Mouse (Mus musculus): ENCODE results near the gene Sertad4. TPM values are rescaled to one million over a fixed set of nuclear protein-coding genes. Genes with fewer than 3 reads are reported as not detected.

Gene Sertad4
- polyA plus RNA-seq, 1 experiment from 2014 or later, result 75.3 TPM

- Histone ChIP-seq H3K27me3 (no peaks in the 10 kb centered on the region), H3K4me1 (peaks cover 37% of the 10 kb centered on the region), H3K36me3 (no peaks in the 10 kb centered on the region; the same call in 1 of the 2 replicates), H3K9ac (no peak overlapping the region), H3K9me3 (no peaks in the 10 kb centered on the region), H3K4me2 (replicated peaks) (no peak overlapping the region), H3K27ac (no peak overlapping the region), H3K4me3 (no peak overlapping the region)
- WGBS, result 31% methylated on average over 9 of the region's 9 CpGs
- ATAC-seq (ENCODE audit: low FRiP score, low read depth), result no peak
Observed at GRCm38 (mm10) chr1:192825746-192826145, 29.8 kb downstream of the Sertad4 start.

GRCm38 (mm10) chr1:192822652-192823525, 32.7 kb downstream of the Sertad4 start:
- Histone ChIP-seq H3K9ac (peak overlapping the region; percentile 25; the same call in 1 of the 2 replicates), H3K4me1 (peaks cover 30% of the 10 kb centered on the region), H3K27me3 (no peaks in the 10 kb centered on the region), H3K36me3 (no peaks in the 10 kb centered on the region; the same call in 1 of the 2 replicates), H3K4me2 (replicated peaks) (peak overlapping the region; percentile 43), H3K4me3 (no peak overlapping the region), H3K9me3 (no peaks in the 10 kb centered on the region), H3K27ac (peak overlapping the region; percentile 96)
- 6% methylated on average over 13 of the region's 13 CpGs for WGBS
- ATAC-seq (ENCODE audit: low FRiP score, low read depth), result peak; percentile 88

GRCm38 (mm10) chr1:192822309-192822651, 33.3 kb downstream of the Sertad4 start:
- WGBS, result 29% methylated on average over 1 of the region's 1 CpGs
- Histone ChIP-seq H3K4me1 (peaks cover 30% of the 10 kb centered on the region), H3K9me3 (no peaks in the 10 kb centered on the region), H3K27ac (peak overlapping the region; percentile 96), H3K4me3 (no peak overlapping the region), H3K4me2 (replicated peaks) (peak overlapping the region; percentile 43), H3K9ac (no peak overlapping the region), H3K36me3 (no peaks in the 10 kb centered on the region; the same call in 1 of the 2 replicates), H3K27me3 (no peaks in the 10 kb centered on the region)
- no peak for ATAC-seq (ENCODE audit: low FRiP score, low read depth)

- Histone ChIP-seq H3K4me2 (replicated peaks) (no peak overlapping the region), H3K9ac (no peak overlapping the region), H3K4me3 (no peak overlapping the region), H3K27me3 (no peaks in the 10 kb centered on the region), H3K9me3 (no peaks in the 10 kb centered on the region), H3K4me1 (peaks cover 38% of the 10 kb centered on the region), H3K36me3 (no peaks in the 10 kb centered on the region; the same call in 1 of the 2 replicates), H3K27ac (no peak overlapping the region)
- 94% methylated on average over 5 of the region's 5 CpGs for WGBS
- no peak for ATAC-seq (ENCODE audit: low FRiP score, low read depth)
Observed at GRCm38 (mm10) chr1:192818334-192818733, 37.2 kb downstream of the Sertad4 start.

- Histone ChIP-seq H3K27me3 (no peaks in the 10 kb centered on the region), H3K4me2 (replicated peaks) (no peak overlapping the region), H3K36me3 (no peaks in the 10 kb centered on the region), H3K9ac (0 out of 2 replicates have a peak overlapping the region, but pooled peaks have one; percentile 39), H3K4me1 (peaks cover 23% of the 10 kb centered on the region), H3K27ac (peak overlapping the region; percentile 34; the same call in 1 of the 2 replicates), H3K9me3 (no peaks in the 10 kb centered on the region), H3K4me3 (no peak overlapping the region)
- ATAC-seq (ENCODE audit: low FRiP score, low read depth), result no peak; the same call in 1 of the 2 replicates
- WGBS, result 27% methylated on average over 2 of the region's 2 CpGs
Observed at GRCm38 (mm10) chr1:192815789-192816188, 39.8 kb downstream of the Sertad4 start.

DNA sequence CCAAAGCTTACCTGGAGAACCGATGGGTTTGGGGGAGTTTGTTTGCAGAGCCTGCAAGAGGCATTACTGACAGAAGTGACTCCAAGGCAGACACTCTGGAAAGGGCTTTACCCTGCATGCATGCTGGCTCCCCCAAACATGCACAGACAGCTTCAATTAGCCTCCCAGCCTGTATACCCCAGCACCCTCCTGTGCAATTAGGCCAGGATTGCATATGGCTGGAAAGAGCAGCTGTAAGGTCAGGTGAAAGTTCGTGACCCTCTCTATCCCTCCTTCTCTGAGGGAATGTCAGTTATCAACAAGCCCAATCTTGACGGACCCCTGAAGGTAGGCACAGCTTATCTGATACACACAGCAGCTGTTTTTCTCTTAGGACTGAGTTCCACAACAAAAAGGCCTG, 40.9 kb downstream of the Sertad4 start:
- no peak overlapping the region for H3K4me2 ChIP-seq (replicated peaks)
- WGBS, result 15% methylated on average over 3 of the region's 3 CpGs
- no peak overlapping the region for H3K9ac ChIP-seq
- no peak for ATAC-seq (ENCODE audit: low FRiP score, low read depth)
- H3K27me3 ChIP-seq, result no peaks in the 10 kb centered on the region
- H3K36me3 ChIP-seq, result no peaks in the 10 kb centered on the region
- H3K4me3 ChIP-seq, result no peak overlapping the region
- H3K27ac ChIP-seq, result peak overlapping the region; percentile 34; the same call in 1 of the 2 replicates
- H3K4me1 ChIP-seq, result peaks cover 23% of the 10 kb centered on the region
- no peaks in the 10 kb centered on the region for H3K9me3 ChIP-seq

DNA sequence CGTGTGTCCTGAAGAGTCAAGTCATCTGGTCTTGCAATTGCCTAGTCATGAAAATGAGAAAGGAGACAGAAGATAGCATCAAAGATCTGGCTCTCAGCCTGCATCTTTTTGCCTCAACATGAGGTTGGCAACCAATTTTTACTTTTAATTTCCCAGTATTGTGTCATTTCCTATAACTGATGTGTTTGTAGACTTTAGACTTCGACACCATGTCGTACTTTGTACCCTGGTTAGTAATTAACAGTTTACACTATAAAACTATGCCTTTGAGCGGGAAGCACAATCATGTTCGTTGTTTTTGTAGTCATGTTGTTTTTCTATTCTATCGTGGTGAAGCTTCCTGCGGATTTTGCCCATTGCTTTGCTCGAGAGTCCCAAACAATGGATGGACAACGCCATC, 42.8 kb downstream of the Sertad4 start:
- no peaks in the 10 kb centered on the region for H3K36me3 ChIP-seq
- H3K27me3 ChIP-seq, result no peaks in the 10 kb centered on the region
- no peak overlapping the region for H3K4me2 ChIP-seq (replicated peaks)
- no peak overlapping the region for H3K4me3 ChIP-seq
- H3K9ac ChIP-seq, result no peak overlapping the region
- H3K9me3 ChIP-seq, result no peaks in the 10 kb centered on the region
- WGBS, result 92% methylated on average over 9 of the region's 9 CpGs
- ATAC-seq (ENCODE audit: low FRiP score, low read depth), result no peak
- H3K4me1 ChIP-seq, result peaks cover 36% of the 10 kb centered on the region
- no peak overlapping the region for H3K27ac ChIP-seq

- WGBS, result 76% methylated on average over 5 of the region's 5 CpGs
- Histone ChIP-seq H3K27me3 (no peaks in the 10 kb centered on the region), H3K4me3 (no peak overlapping the region), H3K27ac (no peak overlapping the region), H3K9ac (no peak overlapping the region), H3K4me1 (peaks cover 36% of the 10 kb centered on the region), H3K4me2 (replicated peaks) (no peak overlapping the region), H3K9me3 (no peaks in the 10 kb centered on the region), H3K36me3 (no peaks in the 10 kb centered on the region)
- no peak for ATAC-seq (ENCODE audit: low FRiP score, low read depth)
Observed at GRCm38 (mm10) chr1:192812290-192812689, 43.3 kb downstream of the Sertad4 start.

DNA sequence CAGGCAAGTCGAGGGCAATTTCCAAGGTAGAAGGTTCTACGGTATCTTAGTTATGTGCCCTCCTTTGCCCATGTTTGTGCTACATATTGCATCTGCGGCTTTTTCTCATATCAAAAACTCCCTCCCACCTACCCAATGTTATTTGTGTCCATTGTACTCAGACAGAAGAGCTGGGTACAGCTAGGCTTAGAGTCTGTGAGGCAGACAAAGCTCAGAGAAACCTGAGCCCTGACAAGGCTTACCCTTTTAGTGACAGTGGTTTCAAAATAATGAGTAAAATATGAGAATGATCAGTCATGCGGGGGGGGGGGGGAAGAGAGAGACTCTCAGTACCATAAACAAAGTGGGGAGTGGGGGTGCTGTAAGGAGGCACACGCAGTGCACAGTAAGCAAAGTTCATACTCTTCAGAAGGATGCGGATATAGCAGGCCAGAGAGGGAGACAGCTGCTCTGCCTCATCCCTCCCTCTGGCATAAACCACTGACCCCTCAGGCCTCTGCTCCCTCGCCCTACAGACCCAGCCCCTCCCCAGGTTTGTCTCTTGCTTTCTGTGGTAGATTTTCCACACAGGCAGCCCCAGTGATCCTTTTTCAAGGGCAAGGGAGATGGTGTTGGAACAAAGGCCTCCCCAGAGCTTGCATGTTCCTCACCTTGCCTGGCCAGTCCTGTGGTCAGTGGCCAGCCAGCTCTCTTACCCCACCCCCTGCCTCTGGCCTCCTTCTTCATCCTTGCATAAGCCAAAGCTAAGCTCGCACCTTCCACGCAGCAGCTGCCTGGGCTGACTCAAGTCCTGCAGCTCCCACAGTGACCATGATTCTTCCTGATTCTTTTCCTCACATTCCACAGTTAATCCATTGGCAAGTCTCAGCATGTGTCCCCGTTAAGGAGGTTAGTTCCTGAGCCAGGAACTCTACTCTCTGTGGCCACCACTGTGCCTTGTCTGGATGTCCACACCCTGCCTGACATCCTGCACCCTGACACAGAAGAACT, 49.1 kb downstream of the Sertad4 start:
- WGBS, result 44% methylated on average over 10 of the region's 10 CpGs
- H3K27me3 ChIP-seq, result no peaks in the 10 kb centered on the region
- H3K4me2 ChIP-seq (replicated peaks), result no peak overlapping the region
- H3K36me3 ChIP-seq, result no peaks in the 10 kb centered on the region
- ATAC-seq (ENCODE audit: low FRiP score, low read depth), result peak; percentile 76
- no peaks in the 10 kb centered on the region for H3K9me3 ChIP-seq
- peaks cover 39% of the 10 kb centered on the region for H3K4me1 ChIP-seq
- peak overlapping the region; percentile 39; the same call in 1 of the 2 replicates for H3K9ac ChIP-seq
- H3K4me3 ChIP-seq, result no peak overlapping the region
- peak overlapping the region; percentile 85 for H3K27ac ChIP-seq

DNA sequence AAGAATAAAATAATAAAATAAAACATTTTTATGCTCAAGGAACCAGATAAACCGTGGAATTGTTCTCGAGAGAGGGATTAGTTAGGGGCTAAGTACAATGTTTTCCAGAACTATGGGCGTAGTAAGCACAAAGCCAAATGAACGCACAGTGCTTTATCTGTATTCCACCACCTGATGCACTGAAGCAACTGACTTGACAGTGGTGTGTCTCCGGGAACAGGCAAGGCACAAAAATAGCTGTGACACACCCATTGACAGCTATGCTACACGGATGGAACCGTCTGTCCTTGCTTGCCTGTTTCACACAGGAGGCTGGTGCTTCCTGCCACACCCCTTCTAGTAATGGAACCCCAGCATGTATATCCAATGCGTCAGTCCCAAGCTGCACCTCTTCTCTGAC, 55.2 kb downstream of the Sertad4 start:
- Histone ChIP-seq H3K27ac (peak overlapping the region; percentile 92), H3K9ac (no peak overlapping the region), H3K4me1 (peaks cover 57% of the 10 kb centered on the region), H3K9me3 (no peaks in the 10 kb centered on the region), H3K36me3 (no peaks in the 10 kb centered on the region), H3K4me2 (replicated peaks) (no peak overlapping the region), H3K4me3 (no peak overlapping the region), H3K27me3 (no peaks in the 10 kb centered on the region)
- no peak for ATAC-seq (ENCODE audit: low FRiP score, low read depth)
- WGBS, result 51% methylated on average over 8 of the region's 8 CpGs

DNA sequence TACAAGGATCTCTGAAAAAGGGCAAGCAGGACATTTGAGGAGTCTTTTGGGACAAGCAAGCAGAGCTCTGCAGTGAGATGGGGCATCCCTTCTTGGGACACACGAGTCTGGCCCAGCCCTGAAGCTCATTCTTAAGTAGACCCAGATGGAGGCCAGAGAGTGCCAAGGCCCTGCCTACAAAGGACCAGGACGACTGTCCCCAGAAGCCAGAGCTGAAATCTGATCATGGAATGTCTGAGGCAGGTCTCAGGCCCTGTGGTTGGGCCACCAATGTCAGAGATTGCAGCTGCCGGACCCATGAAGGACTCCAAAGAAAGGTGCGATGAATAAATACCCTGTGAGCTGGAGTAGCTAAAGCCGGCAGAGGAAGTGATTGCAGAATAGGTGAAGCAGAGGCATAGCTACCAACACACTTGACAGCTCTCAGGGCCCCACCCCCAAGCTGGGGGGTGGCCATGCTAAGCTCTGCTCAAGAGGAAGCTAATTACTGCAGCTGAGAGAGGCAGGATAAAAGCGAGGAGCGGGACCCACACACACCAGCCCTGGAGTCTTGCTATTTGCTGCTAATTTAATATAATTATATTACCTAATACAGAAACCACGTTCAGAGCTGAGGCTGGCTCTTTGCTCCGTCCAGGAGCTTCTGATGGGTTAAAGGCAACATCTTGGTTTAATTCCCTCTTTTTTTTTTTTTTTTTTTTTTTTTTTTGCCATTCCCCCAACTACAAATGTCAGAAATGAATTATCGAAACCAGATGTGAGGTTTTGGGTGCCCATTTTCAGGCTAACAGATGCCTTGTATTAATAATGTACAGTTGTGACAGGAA, 56.2 kb downstream of the Sertad4 start:
- peak overlapping the region; percentile 92 for H3K27ac ChIP-seq
- no peaks in the 10 kb centered on the region for H3K27me3 ChIP-seq
- peaks cover 3% of the 10 kb centered on the region; the same call in 1 of the 2 replicates for H3K9me3 ChIP-seq
- 6% methylated on average over 10 of the region's 10 CpGs for WGBS
- ATAC-seq (ENCODE audit: low FRiP score, low read depth), result peak; percentile 64
- no peaks in the 10 kb centered on the region for H3K36me3 ChIP-seq
- no peak overlapping the region for H3K9ac ChIP-seq
- peaks cover 55% of the 10 kb centered on the region for H3K4me1 ChIP-seq
- no peak overlapping the region for H3K4me3 ChIP-seq
- peak overlapping the region; percentile 40 for H3K4me2 ChIP-seq (replicated peaks)

Data from limb, embryonic 13.5 days (tissue).